ENCODE assay signal across 9 mouse cellular contexts in genomic region chr16:44015416-44016158, GRCm38 (mm10). TPM values are rescaled to one million over a fixed set of nuclear protein-coding genes. Genes with fewer than 3 reads are reported as not detected.
A peak's percentile ranks its signal among the peaks of the same experiment; 100 is the strongest.
DNase-seq lines count a peak whose midpoint lies in the region; ATAC-seq and TF ChIP-seq lines count a peak whose summit lies in the region.
"Had no signal": no experiment of that assay in that cellular context is flagged by ENCODE, and none has a peak within 500 bp of the region (broad histone marks: within the 10 kb centered on the region; RNA-seq: fewer than 3 reads in every experiment).

No protein-coding gene starts in this region.

- no peak for TF ChIP-seq CTCF in hindbrain, postnatal 0 days (IDR thresholded peaks at IDR 0.05; ENCODE audit: low read depth)
- no peak for TF ChIP-seq CTCF in bone marrow, adult 2 months (IDR thresholded peaks at IDR 0.05; ENCODE audit: control insufficient read depth, insufficient read depth, low read length)

- H3K4me1 ChIP-seq in hindbrain, embryonic 10.5 days (replicated peaks), result no peaks in the 10 kb centered on the region
- H3K4me1 ChIP-seq in hindbrain, postnatal 0 days (ENCODE audit: insufficient read depth, low read length), result no peaks in the 10 kb centered on the region
- peaks cover 1% of the 10 kb centered on the region; the same call in 1 of the 2 replicates for H3K4me1 ChIP-seq in bone marrow, adult 2 months (ENCODE audit: control insufficient read depth, insufficient read depth, low read length)
- no peaks in the 10 kb centered on the region for H3K4me1 ChIP-seq in limb, embryonic 15.5 days
- H3K4me1 ChIP-seq: neural tube, embryonic 12.5 days had no signal

- H3K36me3 ChIP-seq in hindbrain, embryonic 10.5 days, result no peaks in the 10 kb centered on the region
- H3K36me3 ChIP-seq in hindbrain, postnatal 0 days (ENCODE audit: insufficient read depth, low read length), result no peaks in the 10 kb centered on the region
- no peaks in the 10 kb centered on the region for H3K36me3 ChIP-seq in limb, embryonic 15.5 days
- H3K36me3 ChIP-seq: neural tube, embryonic 12.5 days had no signal

- no peaks in the 10 kb centered on the region for H3K9me3 ChIP-seq in hindbrain, embryonic 10.5 days
- no peaks in the 10 kb centered on the region for H3K9me3 ChIP-seq in hindbrain, postnatal 0 days (ENCODE audit: low read length)
- no peaks in the 10 kb centered on the region for H3K9me3 ChIP-seq in limb, embryonic 15.5 days
- H3K9me3 ChIP-seq: neural tube, embryonic 12.5 days had no signal

- no peak for DNase-seq in hindbrain, embryonic 10.5 days (ENCODE audit: low spot score)
- DNase-seq in hindbrain, postnatal 0 days (ENCODE audit: low spot score), result no peak
- peak; percentile 30 for DNase-seq in A20 (ENCODE audit: low read depth, low spot score)
- DNase-seq in urinary bladder, postnatal 4 days (ENCODE audit: low spot score in 2 of 2), result no peak
- DNase-seq in spleen, postnatal 36 days (ENCODE audit: low spot score in 2 of 2), result no peak
- no peak for DNase-seq in T-cell, adult 2 months (ENCODE audit: low spot score)

- 71% methylated on average over 16 of the region's 16 CpGs for WGBS in hindbrain, embryonic 10.5 days
- 74% methylated on average over 16 of the region's 16 CpGs for WGBS in hindbrain, postnatal 0 days
- WGBS in bone marrow, adult 2 months, result 17% methylated on average over 16 of the region's 16 CpGs
- WGBS in limb, embryonic 15.5 days, result 58% methylated on average over 16 of the region's 16 CpGs

- 0 out of 2 replicates have a peak overlapping the region, but pooled peaks have one; percentile 18 for H3K4me3 ChIP-seq in hindbrain, embryonic 10.5 days
- no peak overlapping the region for H3K4me3 ChIP-seq in hindbrain, postnatal 0 days (ENCODE audit: low read length)
- peak overlapping the region; percentile 39 for H3K4me3 ChIP-seq in bone marrow, adult 2 months (replicated peaks; ENCODE audit: control insufficient read depth, low read depth, low read length)
- H3K4me3 ChIP-seq in limb, embryonic 15.5 days, result peak overlapping the region; percentile 33
- H3K4me3 ChIP-seq: neural tube, embryonic 12.5 days had no signal

- no peak overlapping the region for H3K27ac ChIP-seq in hindbrain, embryonic 10.5 days
- no peak overlapping the region for H3K27ac ChIP-seq in hindbrain, postnatal 0 days
- no peak overlapping the region for H3K27ac ChIP-seq in bone marrow, adult 2 months (ENCODE audit: control insufficient read depth, insufficient read depth, low read depth, low read length, poor library complexity)
- no peak overlapping the region for H3K27ac ChIP-seq in limb, embryonic 15.5 days
- H3K27ac ChIP-seq: neural tube, embryonic 12.5 days had no signal

- TF ChIP-seq POLR2A in bone marrow, adult 2 months (IDR thresholded peaks at IDR 0.05; ENCODE audit: borderline replicate concordance, control insufficient read depth, low read depth, low read length), result no peak

- no peaks in the 10 kb centered on the region for H3K27me3 ChIP-seq in hindbrain, embryonic 10.5 days (ENCODE audit: insufficient read depth, poor library complexity, severe bottlenecking)
- no peaks in the 10 kb centered on the region for H3K27me3 ChIP-seq in hindbrain, postnatal 0 days (ENCODE audit: insufficient read depth, low read length)
- H3K27me3 ChIP-seq in limb, embryonic 15.5 days, result no peaks in the 10 kb centered on the region
- H3K27me3 ChIP-seq: neural tube, embryonic 12.5 days had no signal

- ATAC-seq in hindbrain, postnatal 0 days, result no peak
- no peak for ATAC-seq in limb, embryonic 15.5 days (ENCODE audit: insufficient number of reproducible peaks, low FRiP score, low TSS enrichment, low read depth)

- no peak overlapping the region for H3K4me2 ChIP-seq in hindbrain, postnatal 0 days (ENCODE audit: low read depth, low read length)
- peak overlapping the region; percentile 27 for H3K4me2 ChIP-seq in limb, embryonic 15.5 days

- no peak overlapping the region for H3K9ac ChIP-seq in hindbrain, postnatal 0 days (replicated peaks; ENCODE audit: low read length)
- no peak overlapping the region for H3K9ac ChIP-seq in limb, embryonic 15.5 days
- H3K9ac ChIP-seq: neural tube, embryonic 12.5 days had no signal

RNA-seq across cellular contexts. Expression of gene Zdhhc23, which starts 36.0 kb away (rescaled TPM):
- 0.25 and 0.32 TPM in 2 replicates for polyA plus RNA-seq in hindbrain, embryonic 10.5 days (2016; fragmentation: Nextera tagmentation; extraction: Ambion mirVana)
- total RNA-seq in hindbrain, postnatal 0 days (2014; rRNA removed), result 4.8 and 7.0 TPM in 2 replicates
- 2.2 and 2.7 TPM in 2 replicates for polyA plus RNA-seq in hindbrain, postnatal 0 days (2015; fragmentation: Nextera tagmentation; extraction: Ambion mirVana)
- polyA plus RNA-seq in bone marrow, adult 2 months (2011; ENCODE audit: insufficient read depth, insufficient read length, low replicate concordance, missing spikeins), result 0.92 and 1.5 TPM in 2 replicates
- 0.47 and 1.2 TPM in 2 replicates for polyA plus RNA-seq in limb, embryonic 15.5 days (2015; fragmentation: Nextera tagmentation; extraction: Ambion mirVana)

RNA-seq across cellular contexts. Expression of gene Gramd1c, which starts 47.6 kb away (rescaled TPM):
- 2.5 and 3.0 TPM in 2 replicates for polyA plus RNA-seq in hindbrain, embryonic 10.5 days (2016; fragmentation: Nextera tagmentation; extraction: Ambion mirVana)
- 0.63 and 1.0 TPM in 2 replicates for total RNA-seq in hindbrain, postnatal 0 days (2014; rRNA removed)
- polyA plus RNA-seq in hindbrain, postnatal 0 days (2015; fragmentation: Nextera tagmentation; extraction: Ambion mirVana), result 2.3 and 2.6 TPM in 2 replicates
- polyA plus RNA-seq in bone marrow, adult 2 months (2011; ENCODE audit: insufficient read depth, insufficient read length, low replicate concordance, missing spikeins), result 4.5 and 6.3 TPM in 2 replicates
- polyA plus RNA-seq in limb, embryonic 15.5 days (2015; fragmentation: Nextera tagmentation; extraction: Ambion mirVana), result 4.6 and 6.3 TPM in 2 replicates
